Mouse (Mus musculus) myocyte (in vitro differentiated cells): Measurements from ENCODE around the gene Gm20388. TPM values are rescaled to one million over a fixed set of nuclear protein-coding genes. Genes with fewer than 3 reads are reported as not detected.

Experiments used
- H3K27me3 ChIP-seq: one replicate; pipeline ENCODE4 v1.6.1; 2011; ENCODE audit not compliant: control insufficient read depth, insufficient read depth, insufficient read length
- H3K36me3 ChIP-seq: one replicate; pipeline ENCODE4 v1.6.1; 2011; ENCODE audit not compliant: control insufficient read depth, insufficient read depth
- H3K4me2 ChIP-seq: one replicate; pipeline ENCODE4 v1.6.1; 2011; ENCODE audit warnings: low read depth, control low read depth
- H3K4me3 ChIP-seq: one replicate; pipeline ENCODE4 v1.5.1; 2011; ENCODE audit warnings: mild to moderate bottlenecking, control low read depth, moderate library complexity
- H3K79me2 ChIP-seq: one replicate; pipeline ENCODE4 v1.6.1; 2011; ENCODE audit not compliant: control insufficient read depth, insufficient read depth
- H3ac ChIP-seq: one replicate; pipeline ENCODE4 v1.6.1; 2011; ENCODE audit not compliant: control insufficient read depth, insufficient read length
- CEBPB ChIP-seq: IDR thresholded peaks from 2 replicates; pipeline ENCODE4 v1.6.1; 2011; ENCODE audit warnings: mild to moderate bottlenecking, moderate library complexity; ENCODE audit not compliant: poor library complexity, insufficient read depth, severe bottlenecking
- E2F4 ChIP-seq: IDR thresholded peaks from one replicate; pipeline ENCODE4 v1.6.1; 2011; ENCODE audit warnings: mild to moderate bottlenecking, control low read depth, moderate library complexity; ENCODE audit not compliant: insufficient read depth
- MAX ChIP-seq: IDR thresholded peaks from one replicate; pipeline ENCODE4 v1.6.1; 2011; ENCODE audit warnings: low read depth, mild to moderate bottlenecking, control low read depth
- MYOD1 ChIP-seq, 3 experiments: IDR thresholded peaks; one replicate each; pipeline ENCODE4 v1.6.1; 2011; ENCODE audit warnings: control low read depth in 2 of 3, low read depth in 2 of 3, mild to moderate bottlenecking in 2 of 3, moderate library complexity in 1 of 3; ENCODE audit not compliant: insufficient read length in 2 of 3, control insufficient read depth in 1 of 3
- MYOG ChIP-seq, 3 experiments: IDR thresholded peaks; one replicate each; pipeline ENCODE4 v1.6.1; 2011; ENCODE audit warnings: control low read depth in 2 of 3, low read depth in 2 of 3, mild to moderate bottlenecking in 2 of 3; ENCODE audit not compliant: insufficient read length in 2 of 3, control insufficient read depth in 1 of 3, insufficient read depth in 1 of 3
- POLR2A ChIP-seq: IDR thresholded peaks from one replicate; pipeline ENCODE4 v1.6.1; 2011; ENCODE audit warnings: low read depth, mild to moderate bottlenecking, control low read depth, moderate library complexity; ENCODE audit not compliant: insufficient read length
- POLR2AphosphoS2 ChIP-seq: IDR thresholded peaks from one replicate; pipeline ENCODE4 v1.6.1; 2011; ENCODE audit warnings: low read depth, control low read depth; ENCODE audit not compliant: insufficient read length
- REST ChIP-seq: IDR thresholded peaks from one replicate; pipeline ENCODE4 v1.6.1; 2011; ENCODE audit warnings: mild to moderate bottlenecking, control low read depth, moderate library complexity; ENCODE audit not compliant: insufficient read depth, insufficient read length
- SRF ChIP-seq: IDR thresholded peaks from one replicate; pipeline ENCODE4 v1.6.1; 2011; ENCODE audit warnings: low read depth; ENCODE audit not compliant: control insufficient read depth, insufficient read length
- TCF12 ChIP-seq: IDR thresholded peaks from one replicate; pipeline ENCODE4 v1.6.1; 2011; ENCODE audit warnings: mild to moderate bottlenecking, control low read depth; ENCODE audit not compliant: poor library complexity, insufficient read depth, severe bottlenecking
- TCF3 ChIP-seq: IDR thresholded peaks from one replicate; pipeline ENCODE4 v1.6.1; 2011; ENCODE audit warnings: low read depth, control low read depth; ENCODE audit not compliant: insufficient read length
- USF1 ChIP-seq: IDR thresholded peaks from one replicate; pipeline ENCODE4 v1.6.1; 2011; ENCODE audit warnings: low read depth, mild to moderate bottlenecking, control low read depth, moderate library complexity
- polyA plus RNA-seq: library from polyadenylated mRNA; unstranded; fragments of >200 nt; fragmentation: generic; extraction: Trizol; gene quantifications from one replicate; pipeline ENCODE4 v1.2.1, GENCODE M21; 2012; ENCODE audit warnings: missing spikeins

Gm20388 gene
- polyA plus RNA-seq, 1 experiment: 15.3 TPM

GRCm38 (mm10) chr8:122554786-122555185 is 2644.1 kb downstream of the Gm20388 start:
- Histone ChIP-seq H3K4me3 (no peak overlapping the region), H3K79me2 (peaks cover 8% of the 10 kb centered on the region), H3K36me3 (no peaks in the 10 kb centered on the region), H3K4me2 (no peak overlapping the region), H3ac (no peak overlapping the region), H3K27me3 (no peaks in the 10 kb centered on the region)
- no peak for TF ChIP-seq CEBPB
- no peak for TF ChIP-seq MYOD1 (IDR thresholded peaks at IDR 0.05; ENCODE audit: control insufficient read depth in 1 of 3, insufficient read length in 2 of 3, low read depth in 2 of 3)

GRCm38 (mm10) chr8:122556030-122557009 is 2645.7 kb downstream of the Gm20388 start:
- Histone ChIP-seq H3K4me3 (no peak overlapping the region), H3K36me3 (no peaks in the 10 kb centered on the region), H3K4me2 (peak overlapping the region; percentile 81), H3ac (no peak overlapping the region), H3K79me2 (no peaks in the 10 kb centered on the region), H3K27me3 (no peaks in the 10 kb centered on the region)
- no peak for TF ChIP-seq TCF3
- TF ChIP-seq MYOD1 (IDR thresholded peaks at IDR 0.05; ENCODE audit: control insufficient read depth in 1 of 3, insufficient read length in 2 of 3, low read depth in 2 of 3): peak in 1 of 3 experiments; percentile 38
- TF ChIP-seq REST: no peak
- peak in 1 of 3 experiments; percentile 16 for TF ChIP-seq MYOG (IDR thresholded peaks at IDR 0.05; ENCODE audit: control insufficient read depth in 1 of 3, insufficient read depth in 1 of 3, insufficient read length in 2 of 3, low read depth in 2 of 3)
- TF ChIP-seq POLR2A: peak; percentile 75
- TF ChIP-seq SRF: no peak
- TF ChIP-seq TCF12: no peak
- no peak for TF ChIP-seq POLR2AphosphoS2
- TF ChIP-seq E2F4: no peak
- no peak for TF ChIP-seq USF1

- no peaks in the 10 kb centered on the region for H3K27me3 ChIP-seq
Measured at GRCm38 (mm10) chr8:122557248-122558038, 2646.8 kb downstream of the Gm20388 start.

GRCm38 (mm10) chr8:122558671-122559349 is 2648.2 kb downstream of the Gm20388 start:
- H3K4me2 ChIP-seq: no peak overlapping the region
- H3K79me2 ChIP-seq: no peaks in the 10 kb centered on the region
- TF ChIP-seq SRF: no peak
- no peak for TF ChIP-seq USF1
- no peak for TF ChIP-seq TCF3
- TF ChIP-seq POLR2AphosphoS2: no peak
- no peak for TF ChIP-seq CEBPB
- no peaks in the 10 kb centered on the region for H3K27me3 ChIP-seq
- no peak overlapping the region for H3ac ChIP-seq
- no peak overlapping the region for H3K4me3 ChIP-seq
- H3K36me3 ChIP-seq: no peaks in the 10 kb centered on the region

More at GRCm38 (mm10) chr8:122557248-122558038, 2646.8 kb downstream of the Gm20388 start:
- no peak overlapping the region for H3ac ChIP-seq
- H3K36me3 ChIP-seq: no peaks in the 10 kb centered on the region
- peak overlapping the region; percentile 81 for H3K4me2 ChIP-seq
- TF ChIP-seq E2F4 (no peak), POLR2A (peak; percentile 33)
- no peak overlapping the region for H3K4me3 ChIP-seq
- H3K79me2 ChIP-seq: no peaks in the 10 kb centered on the region

- H3K36me3 ChIP-seq: no peaks in the 10 kb centered on the region
- H3K4me3 ChIP-seq: no peak overlapping the region
- H3K79me2 ChIP-seq: no peaks in the 10 kb centered on the region
- no peak overlapping the region for H3K4me2 ChIP-seq
- H3ac ChIP-seq: no peak overlapping the region
- no peaks in the 10 kb centered on the region for H3K27me3 ChIP-seq
- TF ChIP-seq TCF3 (no peak), REST (no peak), USF1 (no peak), MYOD1 (IDR thresholded peaks at IDR 0.05; ENCODE audit: control insufficient read depth in 1 of 3, insufficient read length in 2 of 3, low read depth in 2 of 3) (no peak), POLR2A (no peak), E2F4 (no peak), SRF (no peak), TCF12 (no peak), CEBPB (no peak), POLR2AphosphoS2 (no peak), MAX (no peak), MYOG (IDR thresholded peaks at IDR 0.05; ENCODE audit: control insufficient read depth in 1 of 3, insufficient read depth in 1 of 3, insufficient read length in 2 of 3, low read depth in 2 of 3) (no peak)
Measured at GRCm38 (mm10) chr8:122561199-122561598, 2650.6 kb downstream of the Gm20388 start.
